Mouse (Mus musculus) E14TG2a.4 (cell line): ENCODE results near the gene Reps2.

Experiments
- CTCF ChIP-seq: conservative IDR thresholded peaks from 2 replicates; pipeline ENCODE4 v1.5.1; 2014; ENCODE audit warnings: low read length
- NANOG ChIP-seq: IDR thresholded peaks from 2 replicates; pipeline ENCODE4 v1.6.1; 2014; ENCODE audit warnings: borderline replicate concordance, low read length, mixed read lengths
- POU5F1 ChIP-seq: IDR thresholded peaks from 2 replicates; pipeline ENCODE4 v1.6.1; 2014; ENCODE audit warnings: low read length, borderline replicate concordance

DNA sequence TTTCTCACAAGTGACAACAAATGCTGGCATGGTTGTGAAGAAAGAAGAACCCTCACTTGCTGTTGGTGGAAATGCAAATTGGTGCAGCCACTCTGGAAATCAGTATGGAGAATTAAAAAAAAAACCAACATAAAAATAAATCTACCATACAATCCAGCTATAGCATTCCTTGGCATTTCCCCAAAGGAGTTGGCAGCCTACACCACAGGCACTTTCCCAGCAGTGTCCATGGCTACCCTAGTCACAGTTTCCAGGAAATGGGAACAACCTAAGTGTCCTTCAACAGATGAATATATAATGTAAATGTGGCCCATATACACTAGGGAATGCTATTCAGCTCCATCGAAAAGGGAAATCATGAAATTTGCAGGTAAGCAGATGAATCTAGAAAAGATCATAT, 262.7 kb downstream of the Reps2 start:
- TF ChIP-seq CTCF (no peak), NANOG (no peak), POU5F1 (no peak)
